Mouse (Mus musculus) cerebellum, adult 2 months (tissue): ENCODE results near the gene Clec10a. TPM values are rescaled to one million over a fixed set of nuclear protein-coding genes. Genes with fewer than 3 reads are reported as not detected.
A peak's percentile ranks its signal among the peaks of the same experiment; 100 is the strongest.

Experiments used
- DNase-seq, 2 experiments: peaks; one replicate each; pipeline ENCODE4 v3.0.0; 2021
- H3K27ac ChIP-seq: fragments of 200-500 bp; 2 replicates; pipeline ENCODE4 v1.5.1; 2012; ENCODE audit warnings: low read length, control low read depth, inconsistent platforms; ENCODE audit not compliant: insufficient read depth
- H3K27me3 ChIP-seq: fragments of 200-500 bp; 2 replicates; pipeline ENCODE4 v1.6.1; 2012; ENCODE audit warnings: inconsistent platforms, mild to moderate bottlenecking, low read length, moderate library complexity; ENCODE audit not compliant: control insufficient read depth, insufficient read depth
- H3K4me1 ChIP-seq: fragments of 200-500 bp; 2 replicates; pipeline ENCODE4 v1.6.1; 2011; ENCODE audit warnings: low read length; ENCODE audit not compliant: control insufficient read depth, insufficient read depth
- H3K4me3 ChIP-seq: fragments of 200-500 bp; replicated peaks from 2 replicates; pipeline ENCODE3; 2011; ENCODE audit warnings: mild to moderate bottlenecking, low read depth, low read length, control low read depth; ENCODE audit not compliant: insufficient read depth
- CTCF ChIP-seq: fragments of 200-500 bp; IDR thresholded peaks from 2 replicates; pipeline ENCODE4 v1.5.1; 2011; ENCODE audit warnings: low read depth, mild to moderate bottlenecking, control low read depth, low read length, moderate library complexity, borderline replicate concordance; ENCODE audit not compliant: insufficient read depth
- POLR2A ChIP-seq: fragments of 200-500 bp; IDR thresholded peaks from 2 replicates; pipeline ENCODE4 v1.6.1; 2011; ENCODE audit warnings: low read length, control low read depth, borderline replicate concordance; ENCODE audit not compliant: insufficient read depth
- WGBS: fragments of 180-500 bp; shearing (Covaris S2); methylation state at CpG from one replicate; pipeline ENCODE4 v1.1.7; 2018; 5-methylcytosine and 5-hydroxymethylcytosine counted together
- polyA plus RNA-seq: library from polyadenylated mRNA; depleted of rRNA; stranded (reverse); fragments of >200 nt; gene quantifications from 2 replicates; pipeline ENCODE4 v1.2.3, GENCODE M21; 2012

Gene Clec10a
- polyA plus RNA-seq, 1 experiment: 1.2 TPM

GRCm38 (mm10) chr11:70213736-70214135, 57.7 kb downstream of the Clec10a start:
- Histone ChIP-seq H3K27ac (peak overlapping the region; percentile 99), H3K27me3 (no peaks in the 10 kb centered on the region), H3K4me1 (peaks cover 14% of the 10 kb centered on the region), H3K4me3 (peak overlapping the region; percentile 80)
- TF ChIP-seq POLR2A (peak; percentile 71; the same call in 1 of the 2 replicates), CTCF (no peak; the same call in 1 of the 2 replicates)
- 2% methylated on average over 26 of the region's 26 CpGs for WGBS
- DNase-seq: peak; percentile 85 to 88

GRCm38 (mm10) chr11:70214191-70214855, 58.3 kb downstream of the Clec10a start:
- no peaks in the 10 kb centered on the region for H3K27me3 ChIP-seq
- TF ChIP-seq CTCF (no peak), POLR2A (peak; percentile 17; the same call in 1 of the 2 replicates)
- H3K4me1 ChIP-seq: peaks cover 20% of the 10 kb centered on the region
- peak; percentile 73 to 81 for DNase-seq
- WGBS: under 1% methylated on average over 46 of the region's 46 CpGs
- H3K4me3 ChIP-seq: peak overlapping the region; percentile 80
- peak overlapping the region; percentile 99 for H3K27ac ChIP-seq

GRCm38 (mm10) chr11:70214856-70215209, 58.8 kb downstream of the Clec10a start:
- Histone ChIP-seq H3K27ac (peak overlapping the region; percentile 99), H3K27me3 (no peaks in the 10 kb centered on the region), H3K4me3 (peak overlapping the region; percentile 80), H3K4me1 (peaks cover 21% of the 10 kb centered on the region)
- WGBS: 6% methylated on average over 18 of the region's 18 CpGs
- TF ChIP-seq CTCF: no peak
- no peak for TF ChIP-seq POLR2A
- no peak for DNase-seq

GRCm38 (mm10) chr11:70215301-70215700, 59.3 kb downstream of the Clec10a start:
- peak overlapping the region; percentile 80 for H3K4me3 ChIP-seq
- no peaks in the 10 kb centered on the region for H3K27me3 ChIP-seq
- DNase-seq: peak; percentile 51 to 67
- 8% methylated on average over 22 of the region's 22 CpGs for WGBS
- peak overlapping the region; percentile 99 for H3K27ac ChIP-seq
- peaks cover 21% of the 10 kb centered on the region for H3K4me1 ChIP-seq
- TF ChIP-seq CTCF: no peak
- no peak for TF ChIP-seq POLR2A

- WGBS: 48% methylated on average over 3 of the region's 3 CpGs
- peak in 1 of 2 experiments; percentile 24 for DNase-seq
- Histone ChIP-seq H3K27me3 (no peaks in the 10 kb centered on the region), H3K27ac (no peak overlapping the region), H3K4me3 (peak overlapping the region; percentile 80), H3K4me1 (peaks cover 21% of the 10 kb centered on the region)
- no peak for TF ChIP-seq CTCF
- no peak for TF ChIP-seq POLR2A
Observed at GRCm38 (mm10) chr11:70216103-70216502, 60.1 kb downstream of the Clec10a start.

- H3K4me1 ChIP-seq: peaks cover 10% of the 10 kb centered on the region
- no peak for TF ChIP-seq POLR2A
- no peak for TF ChIP-seq CTCF
Observed at GRCm38 (mm10) chr11:70218039-70218438, 62.0 kb downstream of the Clec10a start.

GRCm38 (mm10) chr11:70218741-70219470, 62.9 kb downstream of the Clec10a start:
- Histone ChIP-seq H3K4me3 (peak overlapping the region; percentile 82), H3K27ac (peak overlapping the region; percentile 47; the same call in 1 of the 2 replicates), H3K27me3 (no peaks in the 10 kb centered on the region), H3K4me1 (peaks cover 10% of the 10 kb centered on the region)
- TF ChIP-seq POLR2A (no peak), CTCF (no peak)
- WGBS: 66% methylated on average over 15 of the region's 15 CpGs
- peak in 1 of 2 experiments; percentile 42 for DNase-seq

More at GRCm38 (mm10) chr11:70218039-70218438, 62.0 kb downstream of the Clec10a start:
- WGBS: 84% methylated on average over 4 of the region's 4 CpGs
- DNase-seq: no peak
- Histone ChIP-seq H3K27ac (no peak overlapping the region), H3K4me3 (no peak overlapping the region), H3K27me3 (no peaks in the 10 kb centered on the region)

GRCm38 (mm10) chr11:70219873-70220272, 63.9 kb downstream of the Clec10a start:
- H3K27ac ChIP-seq: peak overlapping the region; percentile 88
- H3K4me1 ChIP-seq: peaks cover 10% of the 10 kb centered on the region
- WGBS: 36% methylated on average over 7 of the region's 7 CpGs
- no peaks in the 10 kb centered on the region for H3K27me3 ChIP-seq
- no peak for DNase-seq
- no peak for TF ChIP-seq CTCF
- TF ChIP-seq POLR2A: no peak
- H3K4me3 ChIP-seq: peak overlapping the region; percentile 82
